Mouse (Mus musculus) Patski (cell line): ENCODE measurements around the gene Adam8. TPM values are rescaled to one million over a fixed set of nuclear protein-coding genes. Genes with fewer than 3 reads are reported as not detected.

Experiments used
- ATAC-seq: fragments of 100-300 bp; one replicate; pipeline ENCODE4 v1.8.0; 2021
- CTCF ChIA-PET: fragments of 350-600 bp; sonication (Branson Sonifier 250); formaldehyde crosslinking; loops from one replicate; lab custom pipeline; 2022; ENCODE audit warnings: inconsistent platforms; lab: Charles Lee
- POLR2A ChIA-PET: fragments of 350-600 bp; sonication (Branson Sonifier 250); formaldehyde crosslinking; loops from one replicate; lab custom pipeline; 2022; ENCODE audit warnings: antibody characterized with exemption, inconsistent platforms; lab: Charles Lee
- DNase-seq: peaks from one replicate; pipeline ENCODE4 v3.0.0-alpha.2; 2011; ENCODE audit warnings: low read depth, low spot score
- H3K27me3 ChIP-seq: fragments of 371-371 bp; one replicate; pipeline ENCODE4 v1.5.1; 2021
- CTCF ChIP-seq: fragments of 100-300 bp; IDR thresholded peaks from one replicate; pipeline ENCODE4 v1.5.1; 2021
- in situ Hi-C: fragments of 300-500 bp; cut with MboI; formaldehyde crosslinking; loops from 3 replicates; pipeline ENCODE4 v1.11.1; 2018; ENCODE audit warnings: low pct_unique_long_range_greater_than_20kb, mixed read lengths
- polyA plus RNA-seq: library from polyadenylated mRNA; unstranded; gene quantifications from one replicate; pipeline ENCODE4 v1.2.3, GENCODE M21; 2021

Gene Adam8
- polyA plus RNA-seq, 1 experiment from 2014 or later: 1.4 TPM

DNA sequence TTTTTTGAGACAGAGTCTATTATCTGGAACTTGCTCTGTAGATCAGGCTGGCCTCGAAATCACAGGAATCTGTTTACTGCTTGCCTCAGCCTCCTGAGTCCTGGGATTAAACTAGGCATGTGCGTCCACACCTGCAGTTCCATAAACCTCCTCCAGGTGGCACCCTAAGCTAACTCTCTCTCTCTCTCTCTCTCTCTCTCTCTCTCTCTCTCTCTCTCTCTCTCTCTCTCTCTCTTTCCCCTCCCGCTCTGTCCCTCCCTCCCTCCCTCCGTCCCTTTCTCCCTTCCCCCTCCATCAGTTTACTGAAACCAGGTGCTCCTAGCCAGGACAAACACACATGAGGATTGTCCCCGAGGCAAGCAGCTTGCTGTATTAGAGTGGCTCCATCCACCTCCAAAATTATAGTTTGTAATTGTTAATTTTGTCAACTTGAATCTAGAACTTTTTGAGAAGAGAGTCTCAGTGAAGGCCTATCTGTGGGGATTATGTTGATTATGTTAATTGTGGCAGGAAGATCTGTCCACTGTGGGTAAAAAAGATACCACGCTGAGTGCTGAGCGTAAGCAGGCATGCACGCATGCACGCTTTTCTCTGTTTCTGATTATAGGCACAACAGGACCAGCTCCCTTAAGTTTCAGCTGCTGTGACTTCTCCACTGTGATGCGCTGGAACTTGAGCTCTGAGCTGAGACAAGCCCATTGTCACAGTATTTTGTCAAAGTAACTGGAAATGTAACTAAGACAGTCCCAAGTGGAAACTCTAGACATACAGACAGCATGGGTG lies 22.8 kb downstream of the Adam8 start:
- no peak for TF ChIP-seq CTCF
- no peaks in the 10 kb centered on the region for H3K27me3 ChIP-seq
- ATAC-seq (no peak), DNase-seq (no peak)
- ChIA-PET POLR2A (interaction anchor here (0.7 kb wide), 1 partner anchor 12 kb away, joined by 3 read pairs; no protein-coding TSS in a partner anchor), CTCF (interaction anchor here (0.8 to 8.7 kb wide), 12 partner anchors 10 to 171 kb away, joined by 3 to 113 read pairs (median 4); partner anchors contain the start of gene Adam8)
- in situ Hi-C loops: loop anchor here (5.0 kb wide), 1 partner anchor 98 kb away; no protein-coding TSS in a partner anchor

DNA sequence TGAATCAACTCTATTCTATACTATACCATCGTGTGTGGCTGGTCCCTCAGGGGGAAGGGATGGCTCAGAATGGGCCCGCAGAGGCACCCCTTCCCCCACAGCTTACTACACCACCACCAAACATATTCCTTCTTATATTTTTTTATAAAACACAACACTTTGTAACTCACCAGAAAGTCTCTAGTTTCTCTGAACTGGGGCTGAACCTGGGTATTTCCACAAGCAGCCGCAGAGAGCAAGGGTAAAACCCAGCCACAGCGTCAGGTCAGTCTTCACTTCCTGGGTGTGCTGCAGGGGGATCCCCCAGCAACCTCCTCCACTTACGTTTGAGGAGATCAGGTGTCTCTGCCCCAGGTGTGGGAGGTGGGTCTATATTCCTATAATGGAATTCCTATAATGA lies 23.9 kb downstream of the Adam8 start:
- no peaks in the 10 kb centered on the region for H3K27me3 ChIP-seq
- ATAC-seq (no peak), DNase-seq (no peak)
- CTCF ChIA-PET: interaction anchor here (0.8 to 8.7 kb wide), 5 partner anchors 11 to 66 kb away, joined by 3 to 113 read pairs (median 7); partner anchors contain the start of gene Adam8
- no peak for TF ChIP-seq CTCF
- POLR2A ChIA-PET: interaction anchor here (0.7 kb wide), 1 partner anchor 13 kb away, joined by 3 read pairs; no protein-coding TSS in a partner anchor
- in situ Hi-C loops: loop anchor here (5.0 kb wide), 1 partner anchor 99 kb away; no protein-coding TSS in a partner anchor

DNA sequence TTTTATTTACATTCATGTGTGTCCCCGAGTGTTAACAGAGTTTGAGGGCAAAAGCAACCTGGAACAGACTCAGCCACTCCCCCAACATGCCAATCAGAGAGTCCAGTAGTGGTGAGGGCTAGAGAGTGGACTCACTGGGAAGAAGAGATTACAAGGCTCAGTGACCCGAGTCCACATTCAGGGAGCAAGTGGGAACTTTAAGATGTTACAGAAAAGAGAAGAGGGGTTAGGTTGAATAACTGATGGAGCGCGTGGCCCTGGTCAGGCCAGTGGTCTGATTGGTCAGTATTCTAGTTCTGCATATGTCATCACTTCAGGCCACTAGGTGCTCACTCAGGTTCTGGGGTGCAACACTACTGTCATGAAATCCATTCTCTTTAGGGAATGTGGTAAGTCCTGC lies 25.2 kb downstream of the Adam8 start:
- no peak for ATAC-seq
- ChIA-PET POLR2A (no interaction called here), CTCF (interaction anchor here (8.7 kb wide), 1 partner anchor 26 kb away, joined by 113 read pairs; the partner anchor contains the start of gene Adam8)
- no peak for DNase-seq
- TF ChIP-seq CTCF: no peak
- no peaks in the 10 kb centered on the region for H3K27me3 ChIP-seq
- in situ Hi-C loops: loop anchor here (5.0 kb wide), 1 partner anchor 100 kb away; no protein-coding TSS in a partner anchor

DNA sequence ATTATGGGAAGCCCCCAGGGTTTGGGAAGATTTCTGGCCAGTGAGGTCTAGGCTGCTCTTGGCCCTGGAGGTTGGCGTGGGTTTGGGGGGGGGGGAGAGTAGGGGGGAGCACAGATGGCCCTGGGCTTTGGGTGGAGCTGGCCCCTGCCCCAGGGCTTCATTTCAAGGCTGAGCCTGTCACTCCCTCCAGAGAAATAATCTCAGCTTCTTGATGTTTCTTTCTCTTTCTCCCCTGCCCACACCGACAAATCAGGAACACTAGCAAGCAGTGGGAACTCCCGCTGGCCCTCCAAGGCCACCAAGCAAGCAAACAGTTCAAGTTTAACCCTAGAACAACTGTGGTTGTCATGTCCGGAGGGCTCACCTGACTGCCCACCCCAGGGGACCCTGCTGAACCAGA lies 28.5 kb downstream of the Adam8 start:
- TF ChIP-seq CTCF: no peak
- ChIA-PET POLR2A (interaction anchor here (0.9 kb wide), 1 partner anchor 173 kb away, joined by 3 read pairs; the partner anchor contains the start of gene Mtg1), CTCF (interaction anchor here (1.0 kb wide), 1 partner anchor 10 kb away, joined by 3 read pairs; no protein-coding TSS in a partner anchor)
- DNase-seq (no peak), ATAC-seq (no peak)
- no peaks in the 10 kb centered on the region for H3K27me3 ChIP-seq
- in situ Hi-C loops: loop anchor here (5.0 kb wide), 1 partner anchor 33 kb away; no protein-coding TSS in a partner anchor

DNA sequence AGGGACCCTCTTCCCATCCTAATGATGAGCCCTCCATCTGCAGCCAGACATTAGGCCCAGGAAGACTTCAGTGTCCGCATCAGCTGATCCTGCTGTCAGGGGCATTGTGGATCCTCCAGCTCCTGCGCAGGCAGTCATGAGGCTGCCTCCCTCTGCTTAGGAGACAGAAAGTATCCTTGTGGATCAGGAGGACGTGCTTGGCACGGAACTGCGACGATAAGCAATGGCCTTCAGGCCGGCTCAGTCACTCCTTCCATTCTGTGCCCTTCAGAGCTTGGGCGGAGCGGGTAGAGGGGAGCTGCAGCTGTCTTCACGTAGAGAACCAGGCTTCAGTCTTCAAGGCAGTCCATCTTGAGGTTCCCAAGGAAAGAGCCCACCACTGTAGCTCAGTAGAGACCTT lies 31.2 kb downstream of the Adam8 start:
- in situ Hi-C loops: loop anchor here (5.0 kb wide), 1 partner anchor 36 kb away; no protein-coding TSS in a partner anchor
- CTCF ChIA-PET: no interaction called here
- DNase-seq (no peak), ATAC-seq (no peak)
- POLR2A ChIA-PET: no interaction called here
- no peak for TF ChIP-seq CTCF
- H3K27me3 ChIP-seq: no peaks in the 10 kb centered on the region

DNA sequence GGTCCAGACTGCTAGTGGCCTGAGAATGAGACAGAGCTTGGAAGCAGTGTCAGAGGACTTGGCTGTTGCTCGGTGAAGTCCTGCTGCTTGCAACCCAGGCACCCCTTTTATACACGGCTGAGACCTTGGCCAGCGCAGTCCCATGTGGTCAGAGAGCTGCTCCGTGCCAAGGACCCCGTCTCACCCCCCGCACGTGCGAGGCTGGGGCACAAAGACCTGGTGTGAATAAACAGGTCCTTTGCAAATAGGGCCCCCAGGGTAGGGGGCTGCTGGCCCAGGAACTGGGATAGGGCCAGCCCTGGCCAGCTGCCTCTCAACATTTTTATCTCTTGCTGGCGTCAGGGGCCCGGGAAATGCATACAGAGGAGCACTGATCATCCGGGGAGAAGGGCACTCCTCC lies 34.4 kb downstream of the Adam8 start:
- no peak for TF ChIP-seq CTCF
- H3K27me3 ChIP-seq: no peaks in the 10 kb centered on the region
- POLR2A ChIA-PET: interaction anchor here (1.2 kb wide), 1 partner anchor 18 kb away, joined by 3 read pairs; no protein-coding TSS in a partner anchor
- in situ Hi-C loops: no loop called here
- ATAC-seq: no peak
- CTCF ChIA-PET: interaction anchor here (2.7 kb wide), 1 partner anchor 36 kb away, joined by 8 read pairs; no protein-coding TSS in a partner anchor
- no peak for DNase-seq

DNA sequence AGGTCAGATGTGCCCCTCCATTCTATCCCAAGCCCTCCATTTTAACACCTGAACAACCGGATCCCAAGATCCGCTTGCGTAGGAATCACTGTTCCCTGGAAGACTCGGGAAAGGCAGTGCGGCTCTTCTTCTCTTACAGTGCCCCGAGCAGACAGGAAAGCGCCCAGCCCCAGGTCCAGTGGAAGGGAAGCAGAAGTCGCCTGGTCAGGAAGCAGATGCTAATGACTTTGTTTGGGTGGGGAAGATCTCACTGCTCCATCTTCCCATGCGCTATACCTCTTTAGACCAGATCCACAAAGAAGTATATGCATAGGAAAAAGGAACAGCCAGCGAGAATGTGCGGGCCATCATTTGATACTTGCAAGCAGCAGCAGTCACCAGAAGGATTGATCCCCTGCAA lies 34.9 kb downstream of the Adam8 start:
- ATAC-seq: no peak
- in situ Hi-C loops: no loop called here
- H3K27me3 ChIP-seq: no peaks in the 10 kb centered on the region
- TF ChIP-seq CTCF: no peak
- DNase-seq: no peak
- ChIA-PET CTCF (interaction anchor here (2.7 kb wide), 1 partner anchor 37 kb away, joined by 8 read pairs; no protein-coding TSS in a partner anchor), POLR2A (interaction anchor here (1.2 kb wide), 1 partner anchor 17 kb away, joined by 3 read pairs; no protein-coding TSS in a partner anchor)

DNA sequence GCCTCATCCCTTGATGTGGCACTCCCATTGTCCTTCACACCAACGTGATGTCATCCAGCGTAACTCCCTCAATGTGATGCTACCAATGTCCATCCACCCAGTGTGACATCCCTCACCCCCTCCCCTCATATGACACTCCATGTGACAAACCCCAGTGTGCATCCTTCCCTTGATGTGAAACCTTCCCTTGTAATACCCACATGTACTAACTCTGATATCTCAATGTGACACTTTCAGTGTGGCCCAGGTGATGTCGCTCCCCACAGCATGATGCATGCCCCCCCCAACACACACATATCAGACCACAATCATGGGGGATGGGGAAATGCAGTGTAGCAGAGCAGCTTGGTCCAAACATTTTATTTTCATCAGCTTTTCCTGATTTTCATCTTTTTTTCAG lies 35.7 kb downstream of the Adam8 start:
- ATAC-seq (no peak), DNase-seq (no peak)
- POLR2A ChIA-PET: no interaction called here
- CTCF ChIA-PET: interaction anchor here (2.7 kb wide), 1 partner anchor 37 kb away, joined by 8 read pairs; no protein-coding TSS in a partner anchor
- in situ Hi-C loops: no loop called here
- no peak for TF ChIP-seq CTCF
- no peaks in the 10 kb centered on the region for H3K27me3 ChIP-seq

DNA sequence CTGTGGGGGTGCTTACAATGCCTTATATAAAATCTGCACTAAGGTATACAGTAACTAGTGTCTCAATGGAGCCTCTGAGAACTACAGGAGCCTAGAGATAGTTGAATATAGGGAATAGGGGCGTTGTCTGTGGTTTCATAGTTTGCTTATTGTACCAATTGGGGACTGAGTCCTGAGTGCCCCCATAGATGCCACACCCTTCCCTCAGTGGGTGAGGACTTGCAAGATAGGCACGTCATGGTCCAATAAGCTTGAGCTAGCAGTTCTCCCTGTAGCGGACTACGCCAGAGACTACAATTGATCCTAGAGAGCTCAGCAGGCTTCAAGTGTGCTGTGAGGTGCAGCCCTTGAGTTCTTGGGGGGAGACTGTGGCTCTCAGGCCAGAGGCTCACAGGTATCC lies 36.9 kb downstream of the Adam8 start:
- DNase-seq (no peak), ATAC-seq (no peak)
- CTCF ChIA-PET: interaction anchor here (2.7 kb wide), 1 partner anchor 39 kb away, joined by 8 read pairs; no protein-coding TSS in a partner anchor
- H3K27me3 ChIP-seq: no peaks in the 10 kb centered on the region
- POLR2A ChIA-PET: no interaction called here
- no peak for TF ChIP-seq CTCF
- in situ Hi-C loops: no loop called here

DNA sequence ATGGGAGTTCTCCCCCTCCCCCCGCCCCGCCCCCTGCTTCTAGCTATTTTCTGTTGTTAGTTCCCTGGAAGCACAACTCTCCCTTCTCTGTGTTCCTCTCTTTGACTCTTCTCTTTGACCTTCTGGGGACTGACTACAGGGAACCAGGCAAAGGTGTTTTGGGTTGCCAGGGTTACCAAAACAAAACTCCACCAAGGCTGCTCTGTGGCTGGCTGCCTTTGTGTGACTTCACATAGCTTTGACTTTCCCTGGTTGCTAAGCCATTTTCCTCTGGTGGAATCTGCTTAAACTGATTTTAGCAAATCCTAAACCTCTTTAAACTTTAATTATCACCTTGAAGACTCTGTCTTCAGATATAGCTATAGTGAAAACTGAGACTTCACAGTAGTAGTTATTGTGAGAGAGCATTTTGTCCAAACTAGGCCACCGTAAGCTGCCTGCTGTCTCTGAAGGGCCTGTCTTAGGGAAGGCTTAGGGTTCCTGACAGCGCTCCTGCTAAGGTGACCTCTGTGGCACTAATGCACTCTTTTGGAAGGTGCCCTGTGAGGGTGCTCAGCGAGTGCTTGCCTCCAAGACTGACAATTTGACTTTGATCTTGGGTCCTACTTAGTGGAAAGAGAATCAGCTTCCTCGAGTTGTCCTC lies 40.2 kb downstream of the Adam8 start:
- no peak for TF ChIP-seq CTCF
- ATAC-seq (no peak), DNase-seq (no peak)
- H3K27me3 ChIP-seq: no peaks in the 10 kb centered on the region
- in situ Hi-C loops: no loop called here
- ChIA-PET CTCF (no interaction called here), POLR2A (interaction anchor here (0.5 kb wide), 1 partner anchor 100 kb away, joined by 3 read pairs; no protein-coding TSS in a partner anchor)
